In genomic region chr15:6524801-6525200, GRCm38 (mm10) we compare ENCODE assay signal across 19 mouse cellular contexts. TPM values are rescaled to one million over a fixed set of nuclear protein-coding genes. Genes with fewer than 3 reads are reported as not detected.
DNase-seq lines count a peak whose midpoint lies in the region; ATAC-seq and TF ChIP-seq lines count a peak whose summit lies in the region.
"Had no signal": no experiment of that assay in that cellular context is flagged by ENCODE, and none has a peak within 500 bp of the region (broad histone marks: within the 10 kb centered on the region; RNA-seq: fewer than 3 reads in every experiment).

No protein-coding gene starts in this region.

- no peaks in the 10 kb centered on the region for H3K36me3 ChIP-seq in liver, embryonic 12.5 days
- H3K36me3 ChIP-seq in liver, postnatal 0 days (replicated peaks; ENCODE audit: insufficient read depth, low read length): no peaks in the 10 kb centered on the region
- no peaks in the 10 kb centered on the region for H3K36me3 ChIP-seq in small intestine, adult 2 months (ENCODE audit: control insufficient read depth, insufficient read depth, low read length)
- H3K36me3 ChIP-seq: embryonic facial prominence, embryonic 12.5 days; forebrain, embryonic 15.5 days; heart, embryonic 10.5 days had no signal

- H3K9ac ChIP-seq in liver, embryonic 12.5 days: no peak overlapping the region; the same call in 1 of the 2 replicates
- H3K9ac ChIP-seq in liver, postnatal 0 days (replicated peaks): no peak overlapping the region
- H3K9ac ChIP-seq: embryonic facial prominence, embryonic 12.5 days; forebrain, embryonic 15.5 days; hindbrain, embryonic 14.5 days had no signal

- no peak for TF ChIP-seq EP300 in liver, postnatal 0 days (IDR thresholded peaks at IDR 0.05; ENCODE audit: low read depth)

- peak overlapping the region; percentile 12; the same call in 1 of the 2 replicates for H3K4me2 ChIP-seq in liver, embryonic 12.5 days
- H3K4me2 ChIP-seq in liver, postnatal 0 days (ENCODE audit: low read depth, low read length): no peak overlapping the region
- H3K4me2 ChIP-seq: embryonic facial prominence, embryonic 12.5 days; forebrain, embryonic 15.5 days; hindbrain, embryonic 14.5 days had no signal

- TF ChIP-seq CTCF in liver, postnatal 0 days (IDR thresholded peaks at IDR 0.05; ENCODE audit: low read depth): no peak
- no peak for TF ChIP-seq CTCF in bone marrow macrophage, adult 2 months (IDR thresholded peaks at IDR 0.05; ENCODE audit: low read depth, low read length)
- TF ChIP-seq CTCF in small intestine, adult 2 months (IDR thresholded peaks at IDR 0.05; ENCODE audit: extremely low read depth, insufficient read length, insufficient replicate concordance, low read depth, low read length): no peak

- 43% methylated on average over 2 of the region's 2 CpGs for WGBS in liver, embryonic 12.5 days (ENCODE audit: insufficient replicate concordance)
- WGBS in liver, postnatal 0 days (ENCODE audit: insufficient replicate concordance): 85% methylated on average over 2 of the region's 2 CpGs
- WGBS in small intestine, adult 2 months: 74% methylated on average over 2 of the region's 2 CpGs

- ATAC-seq in liver, embryonic 12.5 days: no peak
- ATAC-seq in liver, postnatal 0 days: no peak
- ATAC-seq: forebrain, embryonic 15.5 days had no signal

- no peak for DNase-seq in liver, postnatal 0 days
- peak; percentile 58 for DNase-seq in CD4-positive helper T cell, adult 2 months (ENCODE audit: low read depth, low spot score)
- DNase-seq in urinary bladder, postnatal 36 days (ENCODE audit: low spot score in 2 of 2): no peak
- DNase-seq in adrenal gland, postnatal 25 days: no peak
- DNase-seq: adrenal gland, adult 8-10 months; cerebellum, adult 11-12 months; cerebellum, adult 9-10 months; cerebellum, postnatal 25 days; gastrocnemius, postnatal 10 days; heart, adult 18-20 months; heart, postnatal 10 days had no signal

- no peaks in the 10 kb centered on the region for H3K9me3 ChIP-seq in liver, embryonic 12.5 days (replicated peaks)
- no peaks in the 10 kb centered on the region for H3K9me3 ChIP-seq in liver, postnatal 0 days (ENCODE audit: low read length)
- H3K9me3 ChIP-seq: embryonic facial prominence, embryonic 12.5 days; forebrain, embryonic 15.5 days; heart, embryonic 10.5 days had no signal

- no peak for TF ChIP-seq POLR2A in bone marrow macrophage, adult 2 months (IDR thresholded peaks at IDR 0.05; ENCODE audit: borderline replicate concordance, low read depth, low read length)
- no peak for TF ChIP-seq POLR2A in small intestine, adult 2 months (IDR thresholded peaks at IDR 0.05; ENCODE audit: low read depth, low read length)

- H3K27ac ChIP-seq in liver, embryonic 12.5 days: 0 out of 2 replicates have a peak overlapping the region, but pooled peaks have one; percentile 28
- H3K27ac ChIP-seq in liver, postnatal 0 days (ENCODE audit: low read depth): no peak overlapping the region
- 0 out of 2 replicates have a peak overlapping the region, but pooled peaks have one; percentile 34 for H3K27ac ChIP-seq in bone marrow macrophage, adult 2 months (ENCODE audit: insufficient read depth, low read depth, low read length)
- peak overlapping the region; percentile 62; the same call in 1 of the 2 replicates for H3K27ac ChIP-seq in small intestine, adult 2 months (ENCODE audit: insufficient read depth, low read depth, low read length)
- H3K27ac ChIP-seq: embryonic facial prominence, embryonic 12.5 days; forebrain, embryonic 15.5 days; heart, embryonic 10.5 days; hindbrain, embryonic 14.5 days had no signal

- H3K4me1 ChIP-seq in liver, embryonic 12.5 days: peaks cover 57% of the 10 kb centered on the region
- H3K4me1 ChIP-seq in liver, postnatal 0 days (ENCODE audit: insufficient read depth): peaks cover 8% of the 10 kb centered on the region
- peaks cover 20% of the 10 kb centered on the region for H3K4me1 ChIP-seq in bone marrow macrophage, adult 2 months (ENCODE audit: control insufficient read depth, insufficient read depth, low read length)
- no peaks in the 10 kb centered on the region; the same call in 1 of the 2 replicates for H3K4me1 ChIP-seq in small intestine, adult 2 months (ENCODE audit: control insufficient read depth, insufficient read depth, insufficient read length, low read length)
- H3K4me1 ChIP-seq: embryonic facial prominence, embryonic 12.5 days; forebrain, embryonic 15.5 days; heart, embryonic 10.5 days had no signal

- H3K4me3 ChIP-seq in liver, embryonic 12.5 days: no peak overlapping the region
- no peak overlapping the region for H3K4me3 ChIP-seq in liver, postnatal 0 days (ENCODE audit: low read depth, low read length)
- no peak overlapping the region for H3K4me3 ChIP-seq in bone marrow macrophage, adult 2 months (ENCODE audit: insufficient read depth, low read length)
- no peak overlapping the region for H3K4me3 ChIP-seq in small intestine, adult 2 months (ENCODE audit: low read depth, low read length)
- H3K4me3 ChIP-seq: embryonic facial prominence, embryonic 12.5 days; forebrain, embryonic 15.5 days; heart, embryonic 10.5 days had no signal

- no peaks in the 10 kb centered on the region for H3K27me3 ChIP-seq in liver, embryonic 12.5 days (replicated peaks)
- H3K27me3 ChIP-seq in liver, postnatal 0 days (ENCODE audit: insufficient read depth, low read length): no peaks in the 10 kb centered on the region
- no peaks in the 10 kb centered on the region for H3K27me3 ChIP-seq in small intestine, adult 2 months (ENCODE audit: control insufficient read depth, insufficient read depth, low read length)
- H3K27me3 ChIP-seq: CH12.LX; embryonic facial prominence, embryonic 12.5 days; forebrain, embryonic 15.5 days had no signal

RNA-seq across cellular contexts. Expression of gene Fyb, which starts 2.1 kb away (rescaled TPM):
- polyA plus RNA-seq in liver, embryonic 12.5 days (2016; fragmentation: Nextera tagmentation; extraction: Ambion mirVana): 32.2 and 36.7 TPM in 2 replicates
- polyA plus RNA-seq in liver, postnatal 0 days (2015; fragmentation: Nextera tagmentation; extraction: Ambion mirVana): 28.0 and 29.7 TPM in 2 replicates
- polyA plus RNA-seq in bone marrow macrophage, adult 2 months (2012; ENCODE audit: insufficient read depth, insufficient read length, missing spikeins): 1,205 and 1,358 TPM in 2 replicates
- polyA plus RNA-seq in small intestine, adult 2 months (2012; rRNA removed): 67.5 and 97.3 TPM in 2 replicates
- 9.8 and 22.7 TPM in 2 replicates for total RNA-seq in adrenal gland, postnatal 25 days (2021)

Comparison
In these comparisons a context has a peak if more than half of its experiments do, and no peak if none do; other contexts are left out.
1. RNA of gene Fyb, which starts 2.1 kb away (polyA plus RNA-seq): 1,205 to 1,358 TPM in bone marrow macrophage, adult 2 months; 67.5 to 97.3 TPM in small intestine, adult 2 months, 32.2 to 36.7 TPM in liver, embryonic 12.5 days and 28.0 to 29.7 TPM in liver, postnatal 0 days; every median in the first group is over 10 times any median in the second.